Mouse (Mus musculus) limb, embryonic 13.5 days (tissue): ENCODE measurements around the gene Nod2. TPM values are rescaled to one million over a fixed set of nuclear protein-coding genes. Genes with fewer than 3 reads are reported as not detected.

Source experiments
- ATAC-seq: fragments of 200-750 bp; cut with Nextera tagmentation; 2 replicates; pipeline ENCODE4 v1.8.0; 2017; ENCODE audit warnings: low read depth, moderate number of reproducible peaks, moderate TSS enrichment; ENCODE audit not compliant: low FRiP score
- H3K27ac ChIP-seq: fragments of 300-500 bp; sonication (generic); 2 replicates; pipeline ENCODE4 v1.5.1; 2015; ENCODE audit warnings: inconsistent platforms, mild to moderate bottlenecking, moderate library complexity
- H3K27me3 ChIP-seq: fragments of 300-500 bp; sonication (generic); 2 replicates; pipeline ENCODE4 v1.6.1; 2015; ENCODE audit warnings: mild to moderate bottlenecking, inconsistent platforms
- H3K36me3 ChIP-seq: fragments of 300-500 bp; sonication (generic); 2 replicates; pipeline ENCODE4 v1.6.1; 2015; ENCODE audit warnings: inconsistent platforms, mild to moderate bottlenecking, moderate library complexity
- H3K4me1 ChIP-seq: fragments of 300-500 bp; sonication (generic); 2 replicates; pipeline ENCODE4 v1.6.1; 2015; ENCODE audit warnings: inconsistent platforms
- H3K4me2 ChIP-seq: fragments of 300-500 bp; sonication (generic); replicated peaks from 2 replicates; pipeline ENCODE4 v1.6.1; 2015; ENCODE audit warnings: inconsistent platforms, mild to moderate bottlenecking, moderate library complexity
- H3K4me3 ChIP-seq: fragments of 300-500 bp; sonication (generic); 2 replicates; pipeline ENCODE4 v1.5.1; 2015; ENCODE audit warnings: moderate library complexity, mild to moderate bottlenecking, inconsistent platforms
- H3K9ac ChIP-seq: fragments of 300-500 bp; sonication (generic); 2 replicates; pipeline ENCODE4 v1.6.1; 2015; ENCODE audit warnings: mild to moderate bottlenecking, inconsistent platforms
- H3K9me3 ChIP-seq: fragments of 300-500 bp; sonication (generic); 2 replicates; pipeline ENCODE4 v1.6.1; 2016; ENCODE audit warnings: inconsistent platforms
- WGBS: fragments of 180-500 bp; shearing (Covaris S2); methylation state at CpG from one replicate; pipeline ENCODE4 v1.1.7; 2015; 5-methylcytosine and 5-hydroxymethylcytosine counted together
- polyA plus RNA-seq: library from polyadenylated mRNA; unstranded; fragments of >200 nt; fragmentation: Nextera tagmentation; extraction: Ambion mirVana; gene quantifications from 2 replicates; pipeline ENCODE4 v1.2.1, GENCODE M21; 2015

Gene Nod2
- polyA plus RNA-seq, result 0.19 and 0.36 TPM in 2 replicates

DNA sequence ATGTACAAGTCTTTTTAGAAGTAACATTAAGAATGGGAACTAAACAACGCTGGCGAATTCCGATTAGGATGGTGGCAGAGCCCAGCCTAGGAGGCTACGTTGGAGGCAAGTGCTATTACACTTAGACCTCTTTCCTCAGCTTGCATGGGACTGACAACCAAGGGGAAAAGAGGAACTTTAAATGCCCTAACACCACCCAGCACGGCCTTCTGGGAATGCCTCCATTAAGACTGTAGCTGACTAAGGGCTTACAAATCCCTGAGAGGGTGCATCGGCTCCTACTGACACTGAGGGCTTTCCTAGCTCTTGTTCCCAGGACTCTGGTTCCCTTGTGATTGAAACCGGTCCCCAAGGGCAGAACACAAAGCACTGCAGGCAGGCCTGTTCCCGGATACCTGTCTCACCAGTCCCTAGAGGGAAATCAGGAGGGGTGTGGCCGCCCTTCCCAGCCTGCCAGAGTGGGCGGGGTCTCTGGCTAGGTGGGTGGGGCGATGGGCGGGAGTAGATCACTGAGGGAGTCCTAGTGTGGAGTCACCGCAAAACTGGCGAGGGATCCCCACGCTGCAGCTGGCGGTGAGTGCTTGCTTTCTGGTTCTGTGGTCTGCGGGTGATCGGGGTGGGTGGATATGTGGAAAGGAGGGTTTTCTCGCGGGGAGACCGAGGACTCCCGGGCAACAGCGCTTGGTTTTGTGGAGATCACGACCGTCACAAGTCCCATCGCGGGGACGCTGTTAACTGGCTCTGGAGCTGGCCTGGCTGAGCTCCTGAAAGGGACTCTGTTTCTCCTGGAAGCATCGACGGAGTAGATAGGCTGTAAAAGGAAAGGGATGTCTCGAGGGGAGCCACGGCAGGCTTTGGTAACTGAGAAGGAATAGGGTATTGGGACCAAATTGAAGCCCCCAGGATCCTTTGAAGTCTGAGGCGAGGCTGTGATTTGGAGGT lies at the start of gene Nod2:
TSS of gene Nod2 (plus strand) at position 479 of the 942 bp plus-strand sequence.
- ATAC-seq, result peak; percentile 57; the same call in 1 of the 2 replicates
- peaks cover 16% of the 10 kb centered on the region for H3K4me1 ChIP-seq
- no peaks in the 10 kb centered on the region for H3K9me3 ChIP-seq
- peak within 1 kb of the TSS; percentile 74 for H3K4me2 ChIP-seq
- H3K4me3 ChIP-seq, result peak within 1 kb of the TSS; percentile 43
- H3K27ac ChIP-seq, result no peak within 1 kb of the TSS
- peaks cover 9% of the 10 kb centered on the region for H3K27me3 ChIP-seq
- 9% methylated on average over 33 of the region's 33 CpGs for WGBS
- no peaks in the 10 kb centered on the region for H3K36me3 ChIP-seq
- peak within 1 kb of the TSS; percentile 66 for H3K9ac ChIP-seq

- H3K4me3 ChIP-seq, result no peak overlapping the region
- no peak for ATAC-seq
- no peaks in the 10 kb centered on the region for H3K36me3 ChIP-seq
- H3K4me1 ChIP-seq, result peaks cover 29% of the 10 kb centered on the region
- peaks cover 8% of the 10 kb centered on the region; the same call in 1 of the 2 replicates for H3K9me3 ChIP-seq
- H3K27me3 ChIP-seq, result no peaks in the 10 kb centered on the region
- H3K9ac ChIP-seq, result no peak overlapping the region
- 49% methylated on average over 5 of the region's 5 CpGs for WGBS
- H3K4me2 ChIP-seq, result no peak overlapping the region
- H3K27ac ChIP-seq, result no peak overlapping the region
Measured at GRCm38 (mm10) chr8:88598578-88598977, 48.5 kb upstream of the Nod2 start.

DNA sequence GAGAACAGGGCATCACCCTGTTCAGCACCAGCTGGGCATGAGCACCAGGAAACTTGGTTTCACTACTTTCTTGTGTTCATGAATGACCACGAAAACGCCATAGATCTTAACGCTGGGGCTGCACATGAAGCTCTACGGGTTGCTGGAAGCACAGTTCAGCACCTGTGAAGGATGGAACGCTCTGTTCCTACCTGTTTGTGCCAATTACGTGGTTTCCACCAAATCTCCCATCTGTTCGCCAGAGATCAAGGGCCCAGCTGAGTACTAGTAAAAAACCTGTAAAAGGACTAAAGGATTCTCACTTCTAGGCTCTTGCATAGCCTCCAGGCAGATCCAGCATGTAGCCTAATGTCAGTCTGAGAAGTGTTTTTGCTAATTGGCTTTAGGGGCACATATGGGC lies 47.6 kb upstream of the Nod2 start:
- Histone ChIP-seq H3K36me3 (no peaks in the 10 kb centered on the region), H3K4me1 (peaks cover 33% of the 10 kb centered on the region), H3K9me3 (peaks cover 8% of the 10 kb centered on the region; the same call in 1 of the 2 replicates), H3K4me2 (no peak overlapping the region), H3K9ac (no peak overlapping the region), H3K27ac (no peak overlapping the region; the same call in 1 of the 2 replicates), H3K27me3 (no peaks in the 10 kb centered on the region), H3K4me3 (no peak overlapping the region)
- WGBS, result 49% methylated on average over 7 of the region's 7 CpGs
- no peak for ATAC-seq

DNA sequence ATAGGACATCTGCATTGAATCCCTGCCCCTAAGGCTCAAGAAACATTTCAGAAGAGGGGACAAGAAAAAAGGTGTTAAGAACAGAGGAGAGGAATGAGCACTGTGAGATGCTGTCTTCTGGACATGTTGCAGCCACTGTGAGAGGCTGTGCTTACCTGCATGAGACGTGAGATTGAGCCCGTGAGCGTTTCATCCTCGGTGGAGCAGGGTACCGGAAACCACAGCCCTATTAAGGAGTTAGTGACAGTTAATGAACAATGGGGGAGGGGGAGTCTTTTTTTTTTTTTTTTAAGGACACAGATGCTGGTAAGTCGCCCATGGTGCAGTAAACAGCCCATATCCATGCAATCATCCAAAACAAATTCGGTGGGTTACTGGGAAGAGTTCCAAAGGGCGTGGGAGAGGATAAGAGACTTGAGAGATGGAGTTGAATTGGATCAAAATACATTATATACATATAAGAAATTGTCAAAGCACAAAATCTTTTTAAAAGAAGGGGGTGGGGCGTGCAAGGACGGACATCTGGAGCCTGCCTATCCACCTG lies 43.6 kb upstream of the Nod2 start:
- Histone ChIP-seq H3K9ac (no peak overlapping the region), H3K4me3 (peak overlapping the region; percentile 32), H3K4me1 (peaks cover 41% of the 10 kb centered on the region), H3K36me3 (no peaks in the 10 kb centered on the region), H3K9me3 (peaks cover 8% of the 10 kb centered on the region; the same call in 1 of the 2 replicates), H3K4me2 (peak overlapping the region; percentile 62), H3K27me3 (no peaks in the 10 kb centered on the region), H3K27ac (no peak overlapping the region)
- ATAC-seq, result peak; percentile 10; the same call in 1 of the 2 replicates
- 3% methylated on average over 10 of the region's 10 CpGs for WGBS

GRCm38 (mm10) chr8:88604065-88605038 lies 42.8 kb upstream of the Nod2 start:
- Histone ChIP-seq H3K27me3 (0 out of 2 replicates have a peak, but pooled peaks cover 3% of the 10 kb centered on the region), H3K36me3 (no peaks in the 10 kb centered on the region), H3K9me3 (peaks cover 8% of the 10 kb centered on the region; the same call in 1 of the 2 replicates), H3K4me1 (peaks cover 33% of the 10 kb centered on the region), H3K4me3 (peak overlapping the region; percentile 32), H3K9ac (no peak overlapping the region), H3K27ac (no peak overlapping the region), H3K4me2 (peak overlapping the region; percentile 62)
- WGBS, result 5% methylated on average over 20 of the region's 20 CpGs
- peak; percentile 89 for ATAC-seq

- H3K27ac ChIP-seq, result no peak overlapping the region
- no peak overlapping the region for H3K9ac ChIP-seq
- ATAC-seq, result no peak
- H3K4me1 ChIP-seq, result peaks cover 27% of the 10 kb centered on the region
- H3K9me3 ChIP-seq, result peaks cover 8% of the 10 kb centered on the region; the same call in 1 of the 2 replicates
- H3K4me3 ChIP-seq, result no peak overlapping the region
- H3K27me3 ChIP-seq, result 0 out of 2 replicates have a peak, but pooled peaks cover 5% of the 10 kb centered on the region
- WGBS, result 36% methylated on average over 13 of the region's 13 CpGs
- H3K4me2 ChIP-seq, result no peak overlapping the region
- no peaks in the 10 kb centered on the region for H3K36me3 ChIP-seq
Measured at GRCm38 (mm10) chr8:88605361-88606040, 41.6 kb upstream of the Nod2 start.

GRCm38 (mm10) chr8:88609036-88609435 lies 38.1 kb upstream of the Nod2 start:
- H3K9me3 ChIP-seq, result no peaks in the 10 kb centered on the region
- H3K4me3 ChIP-seq, result no peak overlapping the region
- H3K36me3 ChIP-seq, result no peaks in the 10 kb centered on the region
- no peak for ATAC-seq
- no peak overlapping the region for H3K4me2 ChIP-seq
- no peak overlapping the region for H3K27ac ChIP-seq
- 0 out of 2 replicates have a peak, but pooled peaks cover 5% of the 10 kb centered on the region for H3K27me3 ChIP-seq
- H3K4me1 ChIP-seq, result peaks cover 16% of the 10 kb centered on the region
- no peak overlapping the region for H3K9ac ChIP-seq
- 76% methylated on average over 8 of the region's 8 CpGs for WGBS

GRCm38 (mm10) chr8:88610271-88610670 lies 36.8 kb upstream of the Nod2 start:
- H3K27ac ChIP-seq, result no peak overlapping the region

GRCm38 (mm10) chr8:88614981-88615380 lies 32.1 kb upstream of the Nod2 start:
- Histone ChIP-seq H3K9me3 (no peaks in the 10 kb centered on the region), H3K4me2 (no peak overlapping the region), H3K27me3 (no peaks in the 10 kb centered on the region; the same call in 1 of the 2 replicates), H3K9ac (no peak overlapping the region), H3K36me3 (no peaks in the 10 kb centered on the region), H3K4me3 (no peak overlapping the region), H3K4me1 (no peaks in the 10 kb centered on the region), H3K27ac (no peak overlapping the region)
- ATAC-seq, result no peak
- WGBS, result 59% methylated on average over 5 of the region's 5 CpGs

More at GRCm38 (mm10) chr8:88610271-88610670, 36.8 kb upstream of the Nod2 start:
- H3K4me2 ChIP-seq, result no peak overlapping the region
- 46% methylated on average over 6 of the region's 6 CpGs for WGBS
- H3K27me3 ChIP-seq, result 0 out of 2 replicates have a peak, but pooled peaks cover 5% of the 10 kb centered on the region
- peaks cover 5% of the 10 kb centered on the region for H3K4me1 ChIP-seq
- no peak for ATAC-seq
- H3K4me3 ChIP-seq, result no peak overlapping the region
- no peak overlapping the region for H3K9ac ChIP-seq
- no peaks in the 10 kb centered on the region for H3K36me3 ChIP-seq
- H3K9me3 ChIP-seq, result no peaks in the 10 kb centered on the region

DNA sequence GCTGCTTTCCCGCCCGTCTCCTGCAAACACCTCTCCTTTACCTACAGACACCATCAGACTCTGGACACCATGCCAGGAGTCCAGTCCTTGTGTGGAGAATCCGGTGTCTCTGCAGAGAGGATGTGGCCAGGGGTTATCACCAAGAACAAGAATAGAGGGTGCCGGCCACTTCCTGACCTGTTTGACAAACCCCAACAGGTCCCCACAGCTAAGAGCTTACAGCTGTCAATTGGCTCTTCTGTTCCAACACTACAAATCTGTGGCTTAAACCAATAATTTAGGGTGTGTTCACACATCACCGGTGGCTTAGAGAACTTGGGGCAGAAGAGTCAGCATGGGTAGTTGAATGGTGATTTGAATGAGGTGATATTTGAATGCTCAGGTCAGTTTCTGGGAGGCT lies 28.5 kb upstream of the Nod2 start:
- no peak overlapping the region for H3K27ac ChIP-seq
- no peak for ATAC-seq
- no peaks in the 10 kb centered on the region for H3K4me1 ChIP-seq
- H3K9me3 ChIP-seq, result no peaks in the 10 kb centered on the region
- H3K9ac ChIP-seq, result no peak overlapping the region
- H3K4me2 ChIP-seq, result no peak overlapping the region
- H3K4me3 ChIP-seq, result no peak overlapping the region
- H3K27me3 ChIP-seq, result peaks cover 16% of the 10 kb centered on the region; the same call in 1 of the 2 replicates
- no peaks in the 10 kb centered on the region for H3K36me3 ChIP-seq
- 72% methylated on average over 5 of the region's 5 CpGs for WGBS

GRCm38 (mm10) chr8:88619513-88619912 lies 27.6 kb upstream of the Nod2 start:
- H3K4me2 ChIP-seq, result no peak overlapping the region
- no peak overlapping the region for H3K27ac ChIP-seq
- no peaks in the 10 kb centered on the region for H3K4me1 ChIP-seq
- no peak overlapping the region for H3K9ac ChIP-seq
- ATAC-seq, result no peak
- H3K9me3 ChIP-seq, result no peaks in the 10 kb centered on the region
- H3K27me3 ChIP-seq, result peaks cover 19% of the 10 kb centered on the region; the same call in 1 of the 2 replicates
- H3K36me3 ChIP-seq, result no peaks in the 10 kb centered on the region
- no peak overlapping the region for H3K4me3 ChIP-seq
- WGBS, result 83% methylated on average over 3 of the region's 3 CpGs
